Mouse (Mus musculus) lung, adult 2 months (tissue): ENCODE measurements around the gene Sh3kbp1. TPM values are rescaled to one million over a fixed set of nuclear protein-coding genes. Genes with fewer than 3 reads are reported as not detected.
A peak's percentile ranks its signal among the peaks of the same experiment; 100 is the strongest.

Experiments
- DNase-seq: peaks from one replicate; pipeline ENCODE4 v3.0.0; 2022
- H3K4me1 ChIP-seq: fragments of 200-500 bp; 2 replicates; pipeline ENCODE4 v1.6.1; 2011; ENCODE audit warnings: low read length; ENCODE audit not compliant: control insufficient read depth, insufficient read depth
- H3K4me3 ChIP-seq: fragments of 200-500 bp; replicated peaks from 2 replicates; pipeline ENCODE3; 2011; ENCODE audit warnings: low read depth, mild to moderate bottlenecking, control low read depth, low read length; ENCODE audit errors: extremely low read depth
- CTCF ChIP-seq: fragments of 200-500 bp; IDR thresholded peaks from 2 replicates; pipeline ENCODE4 v1.5.1; 2011; ENCODE audit warnings: mild to moderate bottlenecking, low read length, control low read depth; ENCODE audit not compliant: insufficient read depth
- POLR2A ChIP-seq: fragments of 200-500 bp; IDR thresholded peaks from 2 replicates; pipeline ENCODE4 v1.6.1; 2011; ENCODE audit warnings: low read depth, mild to moderate bottlenecking, control low read depth, low read length, borderline replicate concordance; ENCODE audit errors: extremely low read depth
- WGBS: fragments of 180-500 bp; shearing (Covaris S2); methylation state at CpG from one replicate; pipeline ENCODE4 v1.1.7; 2018; 5-methylcytosine and 5-hydroxymethylcytosine counted together
- polyA plus RNA-seq: library from polyadenylated mRNA; depleted of rRNA; stranded (reverse); fragments of >200 nt; gene quantifications from 2 replicates; pipeline ENCODE4 v1.2.3, GENCODE M21; 2012

Sh3kbp1 gene
- polyA plus RNA-seq, 1 experiment = 16.5 TPM

GRCm38 (mm10) chrX:159928165-159928564, 301.1 kb downstream of the Sh3kbp1 start:
- no peak for DNase-seq
- H3K4me1 ChIP-seq = no peaks in the 10 kb centered on the region
- H3K4me3 ChIP-seq = no peak overlapping the region
- 75% methylated on average over 5 of the region's 5 CpGs for WGBS
- TF ChIP-seq CTCF (no peak), POLR2A (no peak)

GRCm38 (mm10) chrX:159928834-159929233, 301.8 kb downstream of the Sh3kbp1 start:
- TF ChIP-seq POLR2A (no peak), CTCF (no peak)
- no peak for DNase-seq
- H3K4me3 ChIP-seq = no peak overlapping the region
- H3K4me1 ChIP-seq = no peaks in the 10 kb centered on the region
- WGBS = 58% methylated on average over 3 of the region's 3 CpGs

- TF ChIP-seq POLR2A (no peak), CTCF (no peak)
- DNase-seq = no peak
These were observed 305.0 kb downstream of the Sh3kbp1 start for GRCm38 (mm10) chrX:159932027-159932426.

GRCm38 (mm10) chrX:159942569-159942968, 315.5 kb downstream of the Sh3kbp1 start:
- no peaks in the 10 kb centered on the region for H3K4me1 ChIP-seq
- no peak for DNase-seq
- no peak overlapping the region for H3K4me3 ChIP-seq
- 56% methylated on average over 2 of the region's 2 CpGs for WGBS
- TF ChIP-seq POLR2A (no peak), CTCF (no peak)

More at GRCm38 (mm10) chrX:159932027-159932426, 305.0 kb downstream of the Sh3kbp1 start:
- no peaks in the 10 kb centered on the region for H3K4me1 ChIP-seq
- WGBS = 79% methylated on average over 1 of the region's 1 CpGs
- no peak overlapping the region for H3K4me3 ChIP-seq

- TF ChIP-seq CTCF = no peak
- TF ChIP-seq POLR2A = no peak
- DNase-seq = no peak
- Histone ChIP-seq H3K4me1 (no peaks in the 10 kb centered on the region), H3K4me3 (no peak overlapping the region)
- 93% methylated on average over 1 of the region's 1 CpGs for WGBS
These were observed 316.5 kb downstream of the Sh3kbp1 start for GRCm38 (mm10) chrX:159943586-159943985.

GRCm38 (mm10) chrX:159953546-159954429, 326.7 kb downstream of the Sh3kbp1 start:
- DNase-seq = no peak
- no peak overlapping the region for H3K4me3 ChIP-seq
- H3K4me1 ChIP-seq = no peaks in the 10 kb centered on the region
- 71% methylated on average over 7 of the region's 7 CpGs for WGBS
- no peak for TF ChIP-seq CTCF
- no peak for TF ChIP-seq POLR2A

GRCm38 (mm10) chrX:159954430-159954779, 327.3 kb downstream of the Sh3kbp1 start:
- no peak for TF ChIP-seq POLR2A
- no peak for TF ChIP-seq CTCF
- no peak for DNase-seq
- 58% methylated on average over 4 of the region's 4 CpGs for WGBS
- no peak overlapping the region for H3K4me3 ChIP-seq
- H3K4me1 ChIP-seq = no peaks in the 10 kb centered on the region

GRCm38 (mm10) chrX:159955433-159955832, 328.4 kb downstream of the Sh3kbp1 start:
- Histone ChIP-seq H3K4me3 (no peak overlapping the region), H3K4me1 (no peaks in the 10 kb centered on the region)
- DNase-seq = no peak
- 74% methylated on average over 6 of the region's 6 CpGs for WGBS
- no peak for TF ChIP-seq POLR2A
- no peak for TF ChIP-seq CTCF

- no peak for TF ChIP-seq CTCF
- TF ChIP-seq POLR2A = no peak
- WGBS = 71% methylated on average over 2 of the region's 2 CpGs
- H3K4me1 ChIP-seq = no peaks in the 10 kb centered on the region
- no peak overlapping the region for H3K4me3 ChIP-seq
- DNase-seq = no peak
These were observed 334.3 kb downstream of the Sh3kbp1 start for GRCm38 (mm10) chrX:159961385-159961784.

GRCm38 (mm10) chrX:159963273-159963672, 336.2 kb downstream of the Sh3kbp1 start:
- WGBS = 38% methylated on average over 4 of the region's 4 CpGs
- peak; percentile 12 for DNase-seq
- TF ChIP-seq POLR2A (no peak), CTCF (no peak)

GRCm38 (mm10) chrX:159963925-159964324, 336.9 kb downstream of the Sh3kbp1 start:
- 84% methylated on average over 9 of the region's 9 CpGs for WGBS
- TF ChIP-seq POLR2A (no peak), CTCF (no peak)
- no peak for DNase-seq
- Histone ChIP-seq H3K4me3 (no peak overlapping the region), H3K4me1 (no peaks in the 10 kb centered on the region)

More at GRCm38 (mm10) chrX:159963273-159963672, 336.2 kb downstream of the Sh3kbp1 start:
- Histone ChIP-seq H3K4me3 (no peak overlapping the region), H3K4me1 (no peaks in the 10 kb centered on the region)
